Mouse (Mus musculus): ENCODE data around the gene Apob. TPM values are rescaled to one million over a fixed set of nuclear protein-coding genes. Genes with fewer than 3 reads are reported as not detected.

Apob gene
- polyA plus RNA-seq (2015; fragmentation: Nextera tagmentation; extraction: Ambion mirVana) = 132 and 135 TPM in 2 replicates

DNA sequence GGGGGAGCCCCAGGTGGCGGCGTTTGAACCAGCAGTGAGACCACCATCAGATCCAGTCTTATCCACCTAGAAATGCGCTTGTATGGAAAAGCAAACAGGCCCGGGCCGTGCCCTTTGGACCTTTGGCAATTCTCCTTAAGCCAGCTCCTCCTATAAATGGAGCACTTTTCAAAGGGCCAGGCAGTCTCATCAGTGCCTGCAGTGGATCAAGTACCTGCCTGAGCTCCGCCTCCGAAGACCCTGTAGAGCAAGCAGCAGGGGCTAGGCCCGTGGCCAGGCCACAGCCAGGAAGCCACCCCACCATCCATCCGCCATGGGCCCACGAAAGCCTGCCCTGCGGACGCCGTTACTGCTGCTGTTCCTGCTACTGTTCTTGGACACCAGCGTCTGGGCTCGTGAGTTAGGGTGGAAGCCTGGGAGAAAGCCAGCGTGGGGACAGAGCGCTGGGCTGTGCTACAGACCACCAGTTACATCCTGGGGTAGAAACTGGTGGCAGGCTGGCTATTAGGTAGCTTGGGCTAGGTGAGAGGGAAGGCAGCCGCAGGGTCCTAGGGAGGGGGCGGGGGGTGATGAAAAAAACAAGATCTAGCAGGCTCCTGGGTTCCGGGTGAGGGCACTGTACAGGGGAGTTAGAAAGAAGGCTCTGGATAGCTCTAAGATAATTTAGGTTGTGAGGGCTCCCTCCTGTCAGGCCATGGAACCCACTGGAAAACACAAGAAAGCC is at the start of gene Apob:
Gene Apob, plus strand, starts transcription at position 183 of the 724 bp plus-strand sequence.
- no peak for TF ChIP-seq CTCF (IDR thresholded peaks at IDR 0.05; ENCODE audit: low read depth)
- peak; percentile 71 for ATAC-seq
- peak within 1 kb of the TSS; percentile 63 for H3K4me3 ChIP-seq (ENCODE audit: low read depth, low read length)
- 43% methylated on average over 20 of the region's 20 CpGs for WGBS
- peak within 1 kb of the TSS; percentile 93 for H3K27ac ChIP-seq (ENCODE audit: low read depth, low read length)
- peak within 1 kb of the TSS; percentile 62 for H3K4me2 ChIP-seq (replicated peaks; ENCODE audit: low read depth)
- no peaks in the 10 kb centered on the region for H3K9me3 ChIP-seq (ENCODE audit: control insufficient read depth)
- H3K9ac ChIP-seq (ENCODE audit: low read depth, low read length) = peak within 1 kb of the TSS; percentile 84
- peaks cover 23% of the 10 kb centered on the region for H3K36me3 ChIP-seq (ENCODE audit: control insufficient read depth, insufficient read depth)
- H3K4me1 ChIP-seq (replicated peaks; ENCODE audit: control insufficient read depth, insufficient read depth, low read length) = 0 out of 2 replicates have a peak, but pooled peaks cover 2% of the 10 kb centered on the region
- no peaks in the 10 kb centered on the region for H3K27me3 ChIP-seq (replicated peaks; ENCODE audit: control insufficient read depth, insufficient read depth, low read length)

DNA sequence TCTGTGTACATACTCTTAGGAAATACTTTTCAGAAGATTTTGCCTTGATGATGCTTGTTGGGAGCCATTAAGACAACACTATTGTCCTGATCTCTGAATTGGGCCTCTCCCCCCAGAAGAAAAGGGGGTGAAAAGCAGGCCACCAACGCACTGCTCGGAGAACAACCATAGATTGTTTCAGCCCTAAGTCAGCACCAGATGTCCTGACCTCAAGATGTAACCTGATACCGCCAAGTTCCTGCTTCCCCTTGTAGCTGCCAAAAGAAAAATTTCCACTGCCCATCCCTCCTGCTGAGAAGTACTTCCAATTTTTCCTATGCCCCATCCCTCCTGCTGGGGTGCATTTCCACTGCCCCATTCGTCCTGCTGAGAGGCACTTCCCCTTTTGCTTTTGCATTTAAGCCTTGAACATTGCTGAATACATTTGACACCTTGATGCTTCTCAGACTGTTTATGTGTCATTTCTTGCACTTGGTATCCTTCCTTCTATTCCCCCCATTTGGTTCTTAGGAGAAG is 45.0 kb upstream of the Apob start:
- Histone ChIP-seq H3K27me3 (replicated peaks; ENCODE audit: control insufficient read depth, insufficient read depth, low read length) (no peaks in the 10 kb centered on the region), H3K36me3 (ENCODE audit: control insufficient read depth, insufficient read depth) (no peaks in the 10 kb centered on the region), H3K9me3 (ENCODE audit: control insufficient read depth) (no peaks in the 10 kb centered on the region), H3K4me2 (replicated peaks; ENCODE audit: low read depth) (no peak overlapping the region), H3K27ac (ENCODE audit: low read depth, low read length) (no peak overlapping the region), H3K4me3 (ENCODE audit: low read depth, low read length) (no peak overlapping the region), H3K9ac (ENCODE audit: low read depth, low read length) (no peak overlapping the region), H3K4me1 (replicated peaks; ENCODE audit: control insufficient read depth, insufficient read depth, low read length) (no peaks in the 10 kb centered on the region)
- TF ChIP-seq CTCF (IDR thresholded peaks at IDR 0.05; ENCODE audit: low read depth) = no peak
- ATAC-seq = no peak
- 68% methylated on average over 4 of the region's 4 CpGs for WGBS

DNA sequence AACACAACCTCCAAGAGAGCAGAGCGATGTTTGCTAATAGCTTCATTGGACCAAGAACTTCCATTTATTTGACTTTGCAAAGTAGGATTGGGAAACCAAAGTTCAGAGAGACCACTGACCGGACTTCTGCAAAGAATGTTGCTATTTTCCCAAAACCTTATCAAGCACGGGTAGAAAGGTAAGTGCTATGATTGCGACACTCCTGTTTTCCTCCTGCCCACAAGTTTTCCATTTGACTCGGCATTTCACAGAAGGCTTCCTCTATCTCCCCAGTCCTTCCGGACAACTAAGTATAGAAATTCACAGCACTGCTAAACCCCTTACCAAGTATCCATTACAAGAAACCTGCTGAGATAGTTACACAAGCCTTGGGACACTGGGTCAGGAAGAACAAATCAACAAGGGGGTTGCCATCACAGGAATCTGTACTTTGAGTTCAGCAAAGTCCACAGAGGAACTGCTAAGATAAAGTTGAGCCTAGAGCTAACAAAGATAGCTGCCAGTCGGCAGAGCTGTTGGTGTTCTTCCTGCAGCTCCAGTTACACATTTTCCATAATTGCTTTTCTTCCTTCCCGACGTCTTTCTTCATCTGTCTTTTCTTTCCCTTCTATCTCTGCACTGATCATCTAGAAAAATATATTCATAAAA is 27.2 kb upstream of the Apob start:
- Histone ChIP-seq H3K4me3 (ENCODE audit: low read depth, low read length) (no peak overlapping the region), H3K9me3 (ENCODE audit: control insufficient read depth) (no peaks in the 10 kb centered on the region), H3K4me2 (replicated peaks; ENCODE audit: low read depth) (peak overlapping the region; percentile 42), H3K9ac (ENCODE audit: low read depth, low read length) (no peak overlapping the region), H3K27me3 (replicated peaks; ENCODE audit: control insufficient read depth, insufficient read depth, low read length) (no peaks in the 10 kb centered on the region), H3K4me1 (replicated peaks; ENCODE audit: control insufficient read depth, insufficient read depth, low read length) (no peaks in the 10 kb centered on the region), H3K27ac (ENCODE audit: low read depth, low read length) (peak overlapping the region; percentile 60; the same call in 1 of the 2 replicates), H3K36me3 (ENCODE audit: control insufficient read depth, insufficient read depth) (no peaks in the 10 kb centered on the region)
- 0 out of 2 replicates have a peak, but pooled peaks have one; percentile 56 for ATAC-seq
- 49% methylated on average over 9 of the region's 9 CpGs for WGBS
- no peak for TF ChIP-seq CTCF (IDR thresholded peaks at IDR 0.05; ENCODE audit: low read depth)

DNA sequence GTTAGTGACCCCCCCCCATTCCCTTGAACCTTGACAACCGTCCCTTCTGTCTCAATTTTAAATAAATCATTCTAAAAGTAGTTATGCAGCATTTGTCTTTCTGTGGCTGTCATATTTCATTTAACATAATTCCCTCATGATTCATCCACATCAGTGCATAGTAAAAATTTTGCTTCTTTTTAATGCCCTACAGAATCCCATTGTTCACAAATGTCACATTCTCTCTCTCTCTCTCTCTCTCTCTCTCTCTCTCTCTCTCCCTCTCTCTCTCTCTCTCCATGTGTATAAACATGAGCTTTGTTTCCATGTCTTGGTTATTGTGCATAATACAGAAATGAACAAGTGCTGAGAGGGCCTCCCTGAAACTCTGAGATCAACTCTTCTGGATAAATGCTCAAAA is 18.6 kb upstream of the Apob start:
- H3K4me1 ChIP-seq (replicated peaks; ENCODE audit: control insufficient read depth, insufficient read depth, low read length) = no peaks in the 10 kb centered on the region
- no peaks in the 10 kb centered on the region for H3K36me3 ChIP-seq (ENCODE audit: control insufficient read depth, insufficient read depth)
- no peak overlapping the region for H3K4me3 ChIP-seq (ENCODE audit: low read depth, low read length)
- H3K27ac ChIP-seq (ENCODE audit: low read depth, low read length) = no peak overlapping the region
- no peak for ATAC-seq
- TF ChIP-seq CTCF (IDR thresholded peaks at IDR 0.05; ENCODE audit: low read depth) = no peak
- no peak overlapping the region for H3K9ac ChIP-seq (ENCODE audit: low read depth, low read length)
- no peaks in the 10 kb centered on the region for H3K27me3 ChIP-seq (replicated peaks; ENCODE audit: control insufficient read depth, insufficient read depth, low read length)
- H3K4me2 ChIP-seq (replicated peaks; ENCODE audit: low read depth) = no peak overlapping the region
- no peaks in the 10 kb centered on the region for H3K9me3 ChIP-seq (ENCODE audit: control insufficient read depth)
- WGBS = 77% methylated on average over 1 of the region's 1 CpGs

DNA sequence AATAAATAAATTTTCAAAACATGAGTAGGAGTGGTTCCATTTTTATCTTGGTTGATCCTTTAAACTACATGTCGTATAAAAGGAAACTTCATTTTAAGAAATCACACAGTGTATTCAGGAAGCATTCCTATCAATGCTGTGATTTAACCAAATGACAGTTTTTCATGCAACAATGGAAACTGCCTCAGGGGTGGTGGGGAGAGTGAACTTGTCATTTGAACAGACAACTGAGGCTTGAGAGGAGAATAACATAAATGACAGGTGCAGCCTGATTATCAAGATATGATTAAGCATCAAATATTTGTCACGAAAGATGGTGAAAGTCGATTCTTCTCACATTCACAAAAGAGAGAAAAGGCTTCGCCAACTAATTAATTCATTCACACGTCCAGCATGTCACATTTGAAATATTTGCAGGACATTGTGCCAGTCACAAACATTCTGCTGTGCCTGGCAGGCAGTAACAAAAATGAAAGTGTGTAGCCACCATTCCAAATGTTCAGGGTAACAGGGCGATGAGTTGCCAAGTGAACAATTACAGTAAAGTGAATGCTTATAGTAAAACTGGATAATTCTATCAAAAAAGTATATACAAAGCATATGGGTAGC is 18.0 kb upstream of the Apob start:
- Histone ChIP-seq H3K4me2 (replicated peaks; ENCODE audit: low read depth) (no peak overlapping the region), H3K9ac (ENCODE audit: low read depth, low read length) (no peak overlapping the region), H3K9me3 (ENCODE audit: control insufficient read depth) (no peaks in the 10 kb centered on the region), H3K4me1 (replicated peaks; ENCODE audit: control insufficient read depth, insufficient read depth, low read length) (no peaks in the 10 kb centered on the region), H3K4me3 (ENCODE audit: low read depth, low read length) (no peak overlapping the region), H3K27me3 (replicated peaks; ENCODE audit: control insufficient read depth, insufficient read depth, low read length) (no peaks in the 10 kb centered on the region), H3K36me3 (ENCODE audit: control insufficient read depth, insufficient read depth) (no peaks in the 10 kb centered on the region), H3K27ac (ENCODE audit: low read depth, low read length) (no peak overlapping the region)
- no peak for TF ChIP-seq CTCF (IDR thresholded peaks at IDR 0.05; ENCODE audit: low read depth)
- ATAC-seq = no peak
- 82% methylated on average over 6 of the region's 6 CpGs for WGBS

DNA sequence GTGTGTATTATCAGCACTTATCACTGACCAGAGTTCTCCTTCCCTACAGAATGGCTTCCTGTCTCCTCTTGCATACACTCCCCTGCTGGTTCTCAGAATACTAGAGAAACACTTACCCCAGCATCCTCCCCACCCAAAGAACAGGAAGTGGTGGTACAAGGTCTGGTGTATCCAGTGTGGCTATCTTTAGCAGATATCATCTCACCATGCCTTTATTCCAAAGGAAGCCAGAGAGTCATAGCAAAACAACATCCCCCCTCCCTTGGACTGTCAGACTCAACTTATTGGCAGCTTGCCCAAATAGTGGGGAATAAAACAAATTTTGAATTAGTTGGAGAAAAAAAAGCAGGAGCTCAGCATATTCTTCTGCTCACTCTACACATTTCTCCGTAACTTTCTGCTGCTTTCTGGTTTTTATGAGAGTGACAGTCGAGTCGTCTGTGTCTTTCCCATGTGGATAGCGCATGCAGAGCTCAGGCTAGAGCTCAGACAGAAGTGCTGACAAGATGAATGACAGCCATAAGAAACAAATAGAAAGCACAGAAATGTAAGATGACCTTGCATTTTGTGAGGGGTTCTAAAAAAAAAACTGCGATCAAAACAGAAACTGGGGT is 15.0 kb upstream of the Apob start:
- no peak for TF ChIP-seq CTCF (IDR thresholded peaks at IDR 0.05; ENCODE audit: low read depth)
- Histone ChIP-seq H3K27ac (ENCODE audit: low read depth, low read length) (no peak overlapping the region), H3K9me3 (ENCODE audit: control insufficient read depth) (no peaks in the 10 kb centered on the region), H3K36me3 (ENCODE audit: control insufficient read depth, insufficient read depth) (no peaks in the 10 kb centered on the region), H3K9ac (ENCODE audit: low read depth, low read length) (no peak overlapping the region), H3K4me3 (ENCODE audit: low read depth, low read length) (no peak overlapping the region), H3K4me1 (replicated peaks; ENCODE audit: control insufficient read depth, insufficient read depth, low read length) (no peaks in the 10 kb centered on the region), H3K27me3 (replicated peaks; ENCODE audit: control insufficient read depth, insufficient read depth, low read length) (no peaks in the 10 kb centered on the region), H3K4me2 (replicated peaks; ENCODE audit: low read depth) (no peak overlapping the region)
- 50% methylated on average over 5 of the region's 5 CpGs for WGBS
- no peak for ATAC-seq

All from intestine, postnatal 0 days (tissue).